Mouse (Mus musculus): Measurements from ENCODE around the gene Immp2l. TPM values are rescaled to one million over a fixed set of nuclear protein-coding genes. Genes with fewer than 3 reads are reported as not detected.

The Immp2l gene
- polyA plus RNA-seq, 1 experiment from 2014 or later: 18.5 TPM

DNA sequence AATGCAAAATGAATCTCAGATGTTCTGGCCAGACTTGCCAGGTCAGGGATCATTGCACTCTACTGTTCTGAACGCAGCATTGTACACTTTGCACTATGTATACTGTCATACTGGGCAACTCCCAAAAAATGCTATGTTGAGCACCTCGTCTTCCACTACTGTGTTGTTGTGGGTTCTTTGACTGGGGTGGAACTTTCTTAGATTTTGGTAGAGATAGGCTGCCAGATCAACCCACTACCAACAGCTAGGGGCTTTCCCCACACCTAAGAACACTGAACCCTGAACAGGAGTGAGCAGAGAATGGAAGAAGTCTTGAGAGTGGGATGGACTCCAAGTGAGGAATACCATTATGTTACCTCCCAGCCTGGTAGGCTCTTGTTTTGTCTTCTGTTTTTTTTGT, 623.8 kb downstream of the Immp2l start:
- Histone ChIP-seq H3K9me3 (ENCODE audit: control insufficient read depth, low read depth, low read length) (no peaks in the 10 kb centered on the region), H3K4me2 (replicated peaks; ENCODE audit: low read depth, low read length) (no peak overlapping the region), H3K4me1 (ENCODE audit: control insufficient read depth, insufficient read depth, low read length) (no peaks in the 10 kb centered on the region), H3K27ac (ENCODE audit: low read length) (0 out of 2 replicates have a peak overlapping the region, but pooled peaks have one; percentile 10), H3K27me3 (ENCODE audit: control insufficient read depth, insufficient read depth, low read length) (no peaks in the 10 kb centered on the region), H3K9ac (replicated peaks; ENCODE audit: low read depth, low read length) (no peak overlapping the region), H3K36me3 (ENCODE audit: control insufficient read depth, insufficient read depth, low read length) (no peaks in the 10 kb centered on the region), H3K4me3 (ENCODE audit: low read depth, low read length) (no peak overlapping the region)
- no peak for ATAC-seq (ENCODE audit: insufficient number of reproducible peaks, insufficient read depth, low FRiP score, low read depth)
- WGBS: 79% methylated on average over 2 of the region's 2 CpGs

DNA sequence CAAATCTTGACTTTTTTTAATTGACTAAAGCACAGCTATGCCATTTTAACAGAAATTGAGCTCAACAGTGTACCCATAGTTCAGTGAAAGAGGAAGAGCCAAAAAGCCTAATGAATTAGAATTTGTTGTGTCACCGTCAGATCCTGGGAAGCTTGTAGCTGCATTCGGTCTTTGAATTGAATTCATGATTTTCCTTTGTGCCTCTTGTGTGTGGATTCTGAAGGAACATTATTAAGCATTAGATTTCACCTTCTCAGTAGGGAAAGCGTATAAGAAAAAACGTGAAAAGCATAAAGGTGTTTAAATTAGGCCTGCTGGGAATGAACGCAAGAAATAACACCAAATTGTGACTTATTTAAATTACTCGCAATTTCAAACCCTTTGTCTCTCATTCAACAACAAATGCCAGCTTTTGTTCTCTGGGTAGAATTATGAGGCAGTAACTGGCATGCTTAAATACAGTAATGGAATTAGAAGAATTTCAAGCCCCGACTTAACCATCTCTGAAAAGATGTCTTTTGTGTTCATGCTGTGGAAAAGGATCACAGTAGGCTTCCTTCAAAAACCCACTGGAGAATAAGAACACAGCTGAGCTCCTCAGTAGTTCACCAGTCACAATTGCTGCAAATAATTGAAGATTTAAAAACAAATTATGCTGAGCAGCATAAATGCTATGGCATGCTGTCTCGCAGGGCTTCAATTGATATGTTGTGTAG, 626.1 kb downstream of the Immp2l start:
- Histone ChIP-seq H3K9me3 (ENCODE audit: control insufficient read depth, low read depth, low read length) (no peaks in the 10 kb centered on the region), H3K4me3 (ENCODE audit: low read depth, low read length) (no peak overlapping the region), H3K4me2 (replicated peaks; ENCODE audit: low read depth, low read length) (no peak overlapping the region), H3K9ac (replicated peaks; ENCODE audit: low read depth, low read length) (no peak overlapping the region), H3K27me3 (ENCODE audit: control insufficient read depth, insufficient read depth, low read length) (no peaks in the 10 kb centered on the region), H3K4me1 (ENCODE audit: control insufficient read depth, insufficient read depth, low read length) (no peaks in the 10 kb centered on the region), H3K36me3 (ENCODE audit: control insufficient read depth, insufficient read depth, low read length) (no peaks in the 10 kb centered on the region), H3K27ac (ENCODE audit: low read length) (no peak overlapping the region)
- WGBS: 79% methylated on average over 8 of the region's 8 CpGs
- ATAC-seq (ENCODE audit: insufficient number of reproducible peaks, insufficient read depth, low FRiP score, low read depth): no peak

DNA sequence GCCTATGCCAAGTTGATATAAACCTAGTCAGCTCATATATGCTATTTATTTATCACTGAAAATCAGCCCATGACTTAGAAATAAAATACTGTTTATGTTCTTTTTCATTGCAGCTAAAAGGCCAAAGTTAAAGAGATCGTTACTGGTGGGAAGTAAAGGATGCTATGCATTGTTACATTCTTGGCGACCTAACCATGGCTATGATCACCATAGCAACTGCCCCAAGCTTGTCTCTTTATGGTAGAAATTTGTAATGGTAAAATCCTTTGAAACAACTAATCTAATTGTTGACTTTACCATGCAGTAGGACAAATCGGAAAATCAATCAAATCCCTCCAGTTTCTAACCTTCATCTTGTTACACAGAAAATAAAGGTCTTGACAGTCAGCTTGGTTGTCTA, 644.4 kb downstream of the Immp2l start:
- no peak overlapping the region for H3K4me2 ChIP-seq (replicated peaks; ENCODE audit: low read depth, low read length)
- H3K9me3 ChIP-seq (ENCODE audit: control insufficient read depth, low read depth, low read length): no peaks in the 10 kb centered on the region
- H3K27me3 ChIP-seq (ENCODE audit: control insufficient read depth, insufficient read depth, low read length): no peaks in the 10 kb centered on the region
- WGBS: 70% methylated on average over 3 of the region's 3 CpGs
- no peaks in the 10 kb centered on the region for H3K36me3 ChIP-seq (ENCODE audit: control insufficient read depth, insufficient read depth, low read length)
- no peak for ATAC-seq (ENCODE audit: insufficient number of reproducible peaks, insufficient read depth, low FRiP score, low read depth)
- no peak overlapping the region for H3K4me3 ChIP-seq (ENCODE audit: low read depth, low read length)
- H3K27ac ChIP-seq (ENCODE audit: low read length): no peak overlapping the region
- no peaks in the 10 kb centered on the region for H3K4me1 ChIP-seq (ENCODE audit: control insufficient read depth, insufficient read depth, low read length)
- no peak overlapping the region for H3K9ac ChIP-seq (replicated peaks; ENCODE audit: low read depth, low read length)

DNA sequence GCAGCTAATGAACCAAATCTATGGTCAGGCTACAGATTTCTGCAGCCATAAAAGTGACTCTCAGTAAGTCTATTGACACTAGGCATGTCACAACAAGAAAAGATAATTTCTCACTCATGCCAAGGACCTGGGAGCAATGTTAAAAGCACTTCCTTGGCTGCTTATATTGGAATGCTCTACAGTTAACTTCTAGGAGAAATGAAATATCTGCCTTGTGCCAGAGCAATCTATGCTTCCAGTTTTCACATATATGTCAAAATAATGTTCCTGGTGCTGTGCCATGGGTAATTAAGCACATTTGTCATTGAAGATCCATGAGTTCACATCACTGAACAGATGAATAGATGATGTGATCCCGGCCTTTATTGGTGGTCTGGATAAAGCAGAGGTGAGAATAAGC, 645.6 kb downstream of the Immp2l start:
- no peak overlapping the region for H3K4me2 ChIP-seq (replicated peaks; ENCODE audit: low read depth, low read length)
- no peak overlapping the region for H3K9ac ChIP-seq (replicated peaks; ENCODE audit: low read depth, low read length)
- no peak overlapping the region for H3K27ac ChIP-seq (ENCODE audit: low read length)
- no peak for ATAC-seq (ENCODE audit: insufficient number of reproducible peaks, insufficient read depth, low FRiP score, low read depth)
- H3K4me1 ChIP-seq (ENCODE audit: control insufficient read depth, insufficient read depth, low read length): no peaks in the 10 kb centered on the region
- H3K36me3 ChIP-seq (ENCODE audit: control insufficient read depth, insufficient read depth, low read length): no peaks in the 10 kb centered on the region
- H3K4me3 ChIP-seq (ENCODE audit: low read depth, low read length): no peak overlapping the region
- no peaks in the 10 kb centered on the region for H3K27me3 ChIP-seq (ENCODE audit: control insufficient read depth, insufficient read depth, low read length)
- WGBS: 75% methylated on average over 1 of the region's 1 CpGs
- no peaks in the 10 kb centered on the region for H3K9me3 ChIP-seq (ENCODE audit: control insufficient read depth, low read depth, low read length)

DNA sequence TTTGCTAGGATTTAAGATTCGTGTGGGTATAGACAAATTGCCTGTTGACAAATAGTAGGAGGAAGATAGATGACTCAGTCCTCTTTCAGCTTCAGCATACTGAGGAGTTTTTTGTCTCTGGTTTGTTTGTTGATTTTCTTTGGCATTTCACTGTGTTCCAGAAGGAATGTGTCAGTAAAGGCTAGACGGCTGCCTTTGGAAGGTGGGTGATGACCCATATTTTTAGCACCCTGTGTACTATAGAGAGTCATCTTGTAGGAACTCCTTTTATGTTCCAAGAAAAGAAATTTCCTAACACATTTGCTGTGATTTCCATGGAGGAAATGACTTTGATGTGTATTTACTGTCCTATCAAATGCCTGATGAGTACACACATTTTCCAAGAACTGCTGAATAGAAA, 651.0 kb downstream of the Immp2l start:
- Histone ChIP-seq H3K9ac (replicated peaks; ENCODE audit: low read depth, low read length) (no peak overlapping the region), H3K27me3 (ENCODE audit: control insufficient read depth, insufficient read depth, low read length) (no peaks in the 10 kb centered on the region), H3K36me3 (ENCODE audit: control insufficient read depth, insufficient read depth, low read length) (no peaks in the 10 kb centered on the region), H3K4me3 (ENCODE audit: low read depth, low read length) (no peak overlapping the region), H3K4me2 (replicated peaks; ENCODE audit: low read depth, low read length) (no peak overlapping the region), H3K27ac (ENCODE audit: low read length) (no peak overlapping the region), H3K4me1 (ENCODE audit: control insufficient read depth, insufficient read depth, low read length) (no peaks in the 10 kb centered on the region), H3K9me3 (ENCODE audit: control insufficient read depth, low read depth, low read length) (no peaks in the 10 kb centered on the region)
- WGBS: 20% methylated on average over 2 of the region's 2 CpGs
- no peak for ATAC-seq (ENCODE audit: insufficient number of reproducible peaks, insufficient read depth, low FRiP score, low read depth)

DNA sequence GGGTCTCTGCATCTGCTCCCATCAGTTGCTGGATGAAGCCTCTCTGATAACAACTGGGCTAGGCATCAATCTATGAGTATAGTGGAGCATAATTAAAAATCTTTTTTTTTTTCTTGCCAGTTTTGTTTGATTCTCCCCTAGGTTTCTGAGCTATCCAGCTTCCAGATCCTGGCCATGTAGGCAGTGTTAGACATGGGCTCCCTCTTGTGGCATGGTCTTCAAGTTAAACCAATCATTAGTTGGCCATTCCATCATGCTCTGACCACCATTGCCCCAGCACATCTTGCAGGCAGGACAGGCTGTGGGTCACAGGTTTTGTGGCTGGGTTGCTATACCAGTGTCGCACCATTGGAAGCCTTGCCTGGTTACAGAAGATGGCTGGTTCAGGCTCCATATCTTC, 656.3 kb downstream of the Immp2l start:
- Histone ChIP-seq H3K4me1 (ENCODE audit: control insufficient read depth, insufficient read depth, low read length) (no peaks in the 10 kb centered on the region), H3K4me2 (replicated peaks; ENCODE audit: low read depth, low read length) (no peak overlapping the region), H3K27me3 (ENCODE audit: control insufficient read depth, insufficient read depth, low read length) (no peaks in the 10 kb centered on the region), H3K27ac (ENCODE audit: low read length) (no peak overlapping the region), H3K4me3 (ENCODE audit: low read depth, low read length) (no peak overlapping the region), H3K9ac (replicated peaks; ENCODE audit: low read depth, low read length) (no peak overlapping the region), H3K36me3 (ENCODE audit: control insufficient read depth, insufficient read depth, low read length) (no peaks in the 10 kb centered on the region), H3K9me3 (ENCODE audit: control insufficient read depth, low read depth, low read length) (no peaks in the 10 kb centered on the region)
- ATAC-seq (ENCODE audit: insufficient number of reproducible peaks, insufficient read depth, low FRiP score, low read depth): no peak
- 76% methylated on average over 1 of the region's 1 CpGs for WGBS

DNA sequence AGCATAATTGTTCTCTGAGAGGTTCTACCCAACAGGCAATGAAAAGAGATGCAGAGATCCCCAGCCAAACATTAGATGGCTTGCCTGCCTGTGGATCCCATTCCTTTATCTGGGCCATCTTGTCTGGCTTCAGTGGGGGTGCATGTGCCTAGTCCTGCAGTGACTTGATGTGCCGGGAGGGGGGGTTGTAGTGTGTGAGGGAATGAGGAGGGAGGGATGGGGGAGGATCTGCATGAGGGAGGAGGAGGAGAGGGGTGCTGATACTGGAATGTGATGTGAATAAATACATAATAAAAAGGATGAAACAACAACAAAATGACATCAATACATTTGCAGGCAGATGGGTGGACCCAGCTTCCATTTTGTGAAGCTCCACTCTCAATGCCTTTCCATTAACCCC, 658.3 kb downstream of the Immp2l start:
- Histone ChIP-seq H3K4me2 (replicated peaks; ENCODE audit: low read depth, low read length) (no peak overlapping the region), H3K9ac (replicated peaks; ENCODE audit: low read depth, low read length) (no peak overlapping the region), H3K4me3 (ENCODE audit: low read depth, low read length) (no peak overlapping the region), H3K4me1 (ENCODE audit: control insufficient read depth, insufficient read depth, low read length) (no peaks in the 10 kb centered on the region), H3K27me3 (ENCODE audit: control insufficient read depth, insufficient read depth, low read length) (no peaks in the 10 kb centered on the region), H3K27ac (ENCODE audit: low read length) (no peak overlapping the region), H3K9me3 (ENCODE audit: control insufficient read depth, low read depth, low read length) (no peaks in the 10 kb centered on the region), H3K36me3 (ENCODE audit: control insufficient read depth, insufficient read depth, low read length) (no peaks in the 10 kb centered on the region)
- 94% methylated on average over 1 of the region's 1 CpGs for WGBS
- no peak for ATAC-seq (ENCODE audit: insufficient number of reproducible peaks, insufficient read depth, low FRiP score, low read depth)

DNA sequence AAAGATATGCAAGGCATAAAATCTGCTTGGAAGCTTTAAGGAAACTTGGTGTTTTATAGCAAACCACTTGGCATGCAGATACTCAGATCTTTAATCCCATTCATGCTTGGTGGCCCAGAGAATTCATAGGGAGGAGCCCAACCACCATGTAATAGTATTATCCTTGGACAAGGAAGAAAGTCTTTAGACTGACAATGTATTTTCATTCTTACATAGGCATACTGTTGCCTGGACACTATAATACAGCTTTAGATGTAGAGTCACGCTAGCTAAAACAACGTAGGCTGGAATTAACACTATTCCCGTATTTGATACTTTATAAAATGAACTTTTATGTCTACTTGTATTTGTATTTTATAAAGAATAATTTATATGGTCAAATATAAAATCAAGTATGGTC, 665.9 kb downstream of the Immp2l start:
- no peaks in the 10 kb centered on the region for H3K27me3 ChIP-seq (ENCODE audit: control insufficient read depth, insufficient read depth, low read length)
- no peak overlapping the region for H3K9ac ChIP-seq (replicated peaks; ENCODE audit: low read depth, low read length)
- no peak overlapping the region for H3K4me3 ChIP-seq (ENCODE audit: low read depth, low read length)
- no peaks in the 10 kb centered on the region for H3K4me1 ChIP-seq (ENCODE audit: control insufficient read depth, insufficient read depth, low read length)
- WGBS: 93% methylated on average over 3 of the region's 3 CpGs
- no peaks in the 10 kb centered on the region for H3K36me3 ChIP-seq (ENCODE audit: control insufficient read depth, insufficient read depth, low read length)
- no peaks in the 10 kb centered on the region for H3K9me3 ChIP-seq (ENCODE audit: control insufficient read depth, low read depth, low read length)
- H3K27ac ChIP-seq (ENCODE audit: low read length): no peak overlapping the region
- H3K4me2 ChIP-seq (replicated peaks; ENCODE audit: low read depth, low read length): no peak overlapping the region
- no peak for ATAC-seq (ENCODE audit: insufficient number of reproducible peaks, insufficient read depth, low FRiP score, low read depth)

DNA sequence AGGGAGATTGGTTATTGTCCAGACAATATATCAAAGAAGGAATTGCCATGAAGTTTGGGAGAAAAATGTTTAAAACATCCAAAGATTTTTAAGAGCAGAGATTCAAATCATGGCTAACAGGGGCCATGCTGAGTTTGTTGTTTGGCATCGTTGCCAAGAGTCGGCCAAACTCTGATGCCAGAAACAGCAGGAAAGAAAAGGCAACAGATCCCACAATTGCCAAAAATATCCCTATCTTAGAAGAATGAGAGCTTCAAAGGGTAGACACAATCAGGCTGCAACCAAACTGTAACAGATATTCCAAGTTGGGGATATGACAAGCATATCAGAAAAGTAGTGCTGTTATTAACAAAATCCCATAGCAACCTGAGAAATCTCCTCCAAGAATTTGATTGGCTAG, 686.7 kb downstream of the Immp2l start:
- ATAC-seq (ENCODE audit: insufficient number of reproducible peaks, insufficient read depth, low FRiP score, low read depth): no peak
- Histone ChIP-seq H3K36me3 (ENCODE audit: control insufficient read depth, insufficient read depth, low read length) (no peaks in the 10 kb centered on the region), H3K4me2 (replicated peaks; ENCODE audit: low read depth, low read length) (no peak overlapping the region), H3K4me1 (ENCODE audit: control insufficient read depth, insufficient read depth, low read length) (no peaks in the 10 kb centered on the region), H3K27ac (ENCODE audit: low read length) (no peak overlapping the region), H3K4me3 (ENCODE audit: low read depth, low read length) (no peak overlapping the region), H3K9ac (replicated peaks; ENCODE audit: low read depth, low read length) (no peak overlapping the region), H3K9me3 (ENCODE audit: control insufficient read depth, low read depth, low read length) (no peaks in the 10 kb centered on the region), H3K27me3 (ENCODE audit: control insufficient read depth, insufficient read depth, low read length) (no peaks in the 10 kb centered on the region)
- 84% methylated on average over 2 of the region's 2 CpGs for WGBS

Data from stomach, embryonic 14.5 days (tissue).